Mouse (Mus musculus): ENCODE results near the gene Btbd2. TPM values are rescaled to one million over a fixed set of nuclear protein-coding genes. Genes with fewer than 3 reads are reported as not detected.

The Btbd2 gene
- total RNA-seq, 2 experiments from 2014 or later = 50.4 to 65.3 TPM

GRCm38 (mm10) chr10:80687850-80688249 lies 31.0 kb upstream of the Btbd2 start:
- DNase-seq = peak; percentile 79

- no peak for DNase-seq
Observed at GRCm38 (mm10) chr10:80686617-80687016, 29.7 kb upstream of the Btbd2 start.

GRCm38 (mm10) chr10:80684984-80685383 lies 28.1 kb upstream of the Btbd2 start:
- DNase-seq = no peak

- peak; percentile 82 for DNase-seq
Observed at GRCm38 (mm10) chr10:80684214-80684613, 27.3 kb upstream of the Btbd2 start.

GRCm38 (mm10) chr10:80683647-80684046 lies 26.8 kb upstream of the Btbd2 start:
- no peak for DNase-seq

GRCm38 (mm10) chr10:80682003-80682402 lies 25.1 kb upstream of the Btbd2 start:
- DNase-seq = no peak

GRCm38 (mm10) chr10:80680260-80680696 lies 23.4 kb upstream of the Btbd2 start:
- DNase-seq = no peak

GRCm38 (mm10) chr10:80679556-80680259 lies 22.8 kb upstream of the Btbd2 start:
- peak; percentile 71 for DNase-seq

- peak; percentile 67 for DNase-seq
Observed at GRCm38 (mm10) chr10:80678601-80679377, 21.9 kb upstream of the Btbd2 start.

GRCm38 (mm10) chr10:80677942-80678436 lies 21.1 kb upstream of the Btbd2 start, which contains the start of gene Mknk2:
Mknk2 (minus strand) TSS chr10:80678112.
- peak; percentile 97 for DNase-seq

GRCm38 (mm10) chr10:80677128-80677875 lies 20.4 kb upstream of the Btbd2 start:
- peak; percentile 57 for DNase-seq

- DNase-seq = peak; percentile 100
Observed at GRCm38 (mm10) chr10:80676198-80676928, 19.5 kb upstream of the Btbd2 start.

GRCm38 (mm10) chr10:80675405-80676197 lies 18.7 kb upstream of the Btbd2 start:
- DNase-seq = no peak

GRCm38 (mm10) chr10:80674851-80675404 lies 18.1 kb upstream of the Btbd2 start:
- DNase-seq = no peak

- peak; percentile 76 for DNase-seq
Observed at GRCm38 (mm10) chr10:80674161-80674711, 17.4 kb upstream of the Btbd2 start.

GRCm38 (mm10) chr10:80673690-80674089 lies 16.8 kb upstream of the Btbd2 start:
- DNase-seq = no peak

- no peak for DNase-seq
Observed at GRCm38 (mm10) chr10:80671936-80672690, 15.2 kb upstream of the Btbd2 start.

- DNase-seq = no peak
Observed at GRCm38 (mm10) chr10:80671251-80671650, 14.4 kb upstream of the Btbd2 start.

GRCm38 (mm10) chr10:80670531-80670930 lies 13.7 kb upstream of the Btbd2 start:
- DNase-seq = peak; percentile 51
